Mouse (Mus musculus): Measurements from ENCODE around the gene C1s2. TPM values are rescaled to one million over a fixed set of nuclear protein-coding genes. Genes with fewer than 3 reads are reported as not detected.

C1s2 gene
- polyA plus RNA-seq, 1 experiment from 2014 or later = 0.10 TPM

Other genes starting within 250 kb of the C1s2 start
- gene Pex5, start 221.0 kb downstream of the C1s2 start, polyA plus RNA-seq (2015; fragmentation: Nextera tagmentation; extraction: Ambion mirVana) = 63.5 and 69.6 TPM in 2 replicates
- gene Clstn3, start 171.3 kb downstream of the C1s2 start, polyA plus RNA-seq (2015; fragmentation: Nextera tagmentation; extraction: Ambion mirVana) = 138 and 148 TPM in 2 replicates
- 0.22 and 0.38 TPM in 2 replicates for gene C1rl, start 143.0 kb downstream of the C1s2 start, polyA plus RNA-seq (2015; fragmentation: Nextera tagmentation; extraction: Ambion mirVana)
- 0.35 and 0.38 TPM in 2 replicates for gene C1ra, start 123.7 kb downstream of the C1s2 start, polyA plus RNA-seq (2015; fragmentation: Nextera tagmentation; extraction: Ambion mirVana)
- gene C1s1, start 93.7 kb downstream of the C1s2 start, polyA plus RNA-seq (2015; fragmentation: Nextera tagmentation; extraction: Ambion mirVana) = 0.62 and 1.1 TPM in 2 replicates
- gene C1rb, start 65.8 kb downstream of the C1s2 start, polyA plus RNA-seq (2015; fragmentation: Nextera tagmentation; extraction: Ambion mirVana) = not detected in 2 replicates
- 46.7 and 49.9 TPM in 2 replicates for gene Lpcat3, start 26.9 kb upstream of the C1s2 start, polyA plus RNA-seq (2015; fragmentation: Nextera tagmentation; extraction: Ambion mirVana)
- 100.0 and 104 TPM in 2 replicates for gene Emg1, start 76.1 kb upstream of the C1s2 start, polyA plus RNA-seq (2015; fragmentation: Nextera tagmentation; extraction: Ambion mirVana)
- 260 and 270 TPM in 2 replicates for gene Phb2, start 76.3 kb upstream of the C1s2 start, polyA plus RNA-seq (2015; fragmentation: Nextera tagmentation; extraction: Ambion mirVana)
- 3.7 and 6.6 TPM in 2 replicates for gene Ptpn6, start 102.6 kb upstream of the C1s2 start, polyA plus RNA-seq (2015; fragmentation: Nextera tagmentation; extraction: Ambion mirVana)
- 626 and 628 TPM in 2 replicates for gene Grcc10, start 105.3 kb upstream of the C1s2 start, polyA plus RNA-seq (2015; fragmentation: Nextera tagmentation; extraction: Ambion mirVana)
- not detected in 2 replicates for gene Gm45234, start 119.9 kb upstream of the C1s2 start, polyA plus RNA-seq (2015; fragmentation: Nextera tagmentation; extraction: Ambion mirVana)
- 26.8 and 30.4 TPM in 2 replicates for gene Atn1, start 120.4 kb upstream of the C1s2 start, polyA plus RNA-seq (2015; fragmentation: Nextera tagmentation; extraction: Ambion mirVana)
- 141 and 144 TPM in 2 replicates for gene Eno2, start 133.6 kb upstream of the C1s2 start, polyA plus RNA-seq (2015; fragmentation: Nextera tagmentation; extraction: Ambion mirVana)
- 3.3 and 4.8 TPM in 2 replicates for gene Lrrc23, start 143.6 kb upstream of the C1s2 start, polyA plus RNA-seq (2015; fragmentation: Nextera tagmentation; extraction: Ambion mirVana)
- 9.0 and 9.3 TPM in 2 replicates for gene Spsb2, start 172.6 kb upstream of the C1s2 start, polyA plus RNA-seq (2015; fragmentation: Nextera tagmentation; extraction: Ambion mirVana)
- gene Tpi1, start 178.2 kb upstream of the C1s2 start, polyA plus RNA-seq (2015; fragmentation: Nextera tagmentation; extraction: Ambion mirVana) = 468 and 478 TPM in 2 replicates
- gene Usp5, start 193.4 kb upstream of the C1s2 start, polyA plus RNA-seq (2015; fragmentation: Nextera tagmentation; extraction: Ambion mirVana) = 203 and 209 TPM in 2 replicates
- gene Cdca3, start 193.5 kb upstream of the C1s2 start, polyA plus RNA-seq (2015; fragmentation: Nextera tagmentation; extraction: Ambion mirVana) = 35.3 and 44.0 TPM in 2 replicates
- gene Gnb3, start 204.2 kb upstream of the C1s2 start, polyA plus RNA-seq (2015; fragmentation: Nextera tagmentation; extraction: Ambion mirVana) = 0.83 and 3.3 TPM in 2 replicates
- gene P3h3, start 221.7 kb upstream of the C1s2 start, polyA plus RNA-seq (2015; fragmentation: Nextera tagmentation; extraction: Ambion mirVana) = 17.1 and 18.7 TPM in 2 replicates
- gene Gpr162, start 227.9 kb upstream of the C1s2 start, polyA plus RNA-seq (2015; fragmentation: Nextera tagmentation; extraction: Ambion mirVana) = 33.9 and 37.5 TPM in 2 replicates